Mouse (Mus musculus) layer of hippocampus, adult 18-20 months (tissue): ENCODE data around the gene Gusb. TPM values are rescaled to one million over a fixed set of nuclear protein-coding genes. Genes with fewer than 3 reads are reported as not detected.

Source experiments
- DNase-seq, 2 experiments: peaks; one replicate each; pipeline ENCODE4 v3.0.0; 2022; ENCODE audit warnings: low spot score in 2 of 2
- total RNA-seq, 2 experiments: library from RNA; stranded (reverse); gene quantifications; 2 replicates each; pipeline ENCODE4 v1.2.3; 2021

The Gusb gene
- total RNA-seq, 2 experiments from 2014 or later = 9.6 to 13.0 TPM

GRCm38 (mm10) chr5:129977768-129978167 lies 25.1 kb downstream of the Gusb start:
- no peak for DNase-seq

GRCm38 (mm10) chr5:129974866-129975311 lies 28.0 kb downstream of the Gusb start:
- no peak for DNase-seq

GRCm38 (mm10) chr5:129974354-129974753 lies 28.5 kb downstream of the Gusb start:
- no peak for DNase-seq

- no peak for DNase-seq
Observed at GRCm38 (mm10) chr5:129971491-129971890, 31.4 kb downstream of the Gusb start.

- no peak for DNase-seq
Observed at GRCm38 (mm10) chr5:129968417-129968816, 34.4 kb downstream of the Gusb start.

GRCm38 (mm10) chr5:129966448-129966847 lies 36.4 kb downstream of the Gusb start:
- no peak for DNase-seq

GRCm38 (mm10) chr5:129963224-129963623 lies 39.6 kb downstream of the Gusb start:
- no peak for DNase-seq

GRCm38 (mm10) chr5:129955792-129956191 lies 47.1 kb downstream of the Gusb start:
- DNase-seq = no peak

GRCm38 (mm10) chr5:129954473-129955254 lies 48.2 kb downstream of the Gusb start:
- no peak for DNase-seq

- DNase-seq = no peak
Observed at GRCm38 (mm10) chr5:129952143-129952542, 50.7 kb downstream of the Gusb start.

GRCm38 (mm10) chr5:129947528-129948033 lies 55.3 kb downstream of the Gusb start:
- DNase-seq = no peak

GRCm38 (mm10) chr5:129943402-129943801 lies 59.4 kb downstream of the Gusb start:
- DNase-seq = no peak

GRCm38 (mm10) chr5:129942073-129942939 lies 60.5 kb downstream of the Gusb start:
- DNase-seq = peak; percentile 11 to 16

- DNase-seq = peak; percentile 97 to 99
Observed at GRCm38 (mm10) chr5:129941495-129942045, 61.3 kb downstream of the Gusb start, which contains the start of gene Vkorc1l1. TSS of gene Vkorc1l1 (plus strand) at chr5:129941970.

- DNase-seq = no peak
Observed at GRCm38 (mm10) chr5:129940736-129941494, 61.9 kb downstream of the Gusb start.

- DNase-seq = no peak
Observed at GRCm38 (mm10) chr5:129940281-129940680, 62.6 kb downstream of the Gusb start.

Other genes with a start within 250 kb of the Gusb start
- gene Psph, start 215.6 kb downstream of the Gusb start, total RNA-seq = 10 to 100 TPM; 27.7 to 29.7 TPM
- 10 to 100 TPM; 19.6 to 22.2 TPM for gene Sumf2, start 156.1 kb downstream of the Gusb start, total RNA-seq
- gene Chchd2, start 115.6 kb downstream of the Gusb start, total RNA-seq = 100 to 1,000 TPM; 479 to 483 TPM
- 1 to 10 TPM; 5.6 to 6.3 TPM for gene Zbed5, start 107.3 kb downstream of the Gusb start, total RNA-seq
- 10 to 100 TPM; 18.7 to 20.0 TPM for gene Phkg1, start 104.5 kb downstream of the Gusb start, total RNA-seq
- 1 to 10 TPM; 4.2 to 4.5 TPM for gene Nupr1l, start 94.5 kb downstream of the Gusb start, total RNA-seq
- 10 to 100 TPM; 43.5 to 44.2 TPM for gene Vkorc1l1, start 61.1 kb downstream of the Gusb start, total RNA-seq
- gene Asl, start 26.2 kb upstream of the Gusb start, total RNA-seq = 10 to 100 TPM; 22.6 to 25.4 TPM
- gene Crcp, start 26.2 kb upstream of the Gusb start, total RNA-seq = 10 to 100 TPM; 37.0 to 39.3 TPM
- gene Tpst1, start 70.3 kb upstream of the Gusb start, total RNA-seq = 10 to 100 TPM; 47.8 to 48.9 TPM
- 10 to 100 TPM; 12.1 to 16.5 TPM for gene Kctd7, start 141.8 kb upstream of the Gusb start, total RNA-seq
- gene Rabgef1, start 168.7 kb upstream of the Gusb start, total RNA-seq = 10 to 100 TPM; 53.2 TPM
- gene Tmem248, start 214.0 kb upstream of the Gusb start, total RNA-seq = 10 to 100 TPM; 42.3 to 43.3 TPM